Mouse (Mus musculus) ES-Bruce4 (cell line): ENCODE measurements around the gene Tgfa.

ENCODE experiments used
- CTCF ChIP-seq: IDR thresholded peaks from one replicate; pipeline ENCODE4 v1.8.1; 2011; ENCODE audit warnings: low read depth, low read length
- EP300 ChIP-seq: IDR thresholded peaks from 2 replicates; pipeline ENCODE4 v1.6.1; 2011; ENCODE audit warnings: low read depth, low read length; ENCODE audit not compliant: insufficient read depth
- POLR2A ChIP-seq: IDR thresholded peaks from one replicate; pipeline ENCODE4 v1.8.1; 2011; ENCODE audit warnings: low read length; ENCODE audit not compliant: insufficient read depth

DNA sequence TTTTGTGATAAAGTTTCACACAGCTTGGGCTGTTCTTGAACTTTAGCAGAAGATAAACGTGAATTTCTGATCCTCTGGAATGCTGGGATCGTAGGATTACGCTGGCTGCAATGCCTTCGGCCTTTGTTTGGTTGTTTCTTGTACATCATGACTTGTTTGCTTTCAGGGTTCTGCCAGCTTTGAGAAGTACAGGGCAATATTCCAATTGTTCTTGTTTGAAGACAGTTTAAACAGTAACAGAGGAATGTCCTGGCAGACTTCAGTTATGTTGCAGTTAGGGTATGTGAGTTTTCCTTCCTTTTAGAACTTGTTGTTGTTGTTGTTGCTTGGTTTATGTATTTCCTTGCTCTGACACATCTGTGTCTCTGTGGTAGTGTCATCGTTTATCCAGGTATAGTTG lies 18.8 kb upstream of the Tgfa start:
- TF ChIP-seq CTCF, result no peak
- TF ChIP-seq EP300, result no peak
- TF ChIP-seq POLR2A, result no peak
